Comparison of ENCODE assay signal across 23 mouse cellular contexts in genomic region chr6:54113338-54113737, GRCm38 (mm10).
A peak's percentile ranks its signal among the peaks of the same experiment; 100 is the strongest.
DNase-seq lines count a peak whose midpoint lies in the region; ATAC-seq lines count a peak whose summit lies in the region.
"Had no signal": no experiment of that assay in that cellular context is flagged by ENCODE, and none has a peak within 500 bp of the region (broad histone marks: within the 10 kb centered on the region; RNA-seq: fewer than 3 reads in every experiment).

No protein-coding gene starts in this region.

- peak overlapping the region; percentile 69 for H3K4me3 ChIP-seq in megakaryocyte, embryonic 14.5 days (replicated peaks)
- H3K4me3 ChIP-seq: embryonic facial prominence, embryonic 12.5 days; embryonic facial prominence, embryonic 15.5 days; gastrocnemius, adult 2 months; heart, embryonic 12.5 days; heart, embryonic 15.5 days had no signal

- H3K9me3 ChIP-seq in megakaryocyte, embryonic 14.5 days = no peaks in the 10 kb centered on the region
- H3K9me3 ChIP-seq: embryonic facial prominence, embryonic 12.5 days; embryonic facial prominence, embryonic 15.5 days; heart, embryonic 12.5 days; heart, embryonic 15.5 days had no signal

- H3K36me3 ChIP-seq in megakaryocyte, embryonic 14.5 days (replicated peaks; ENCODE audit: low read length) = no peaks in the 10 kb centered on the region
- H3K36me3 ChIP-seq: embryonic facial prominence, embryonic 12.5 days; embryonic facial prominence, embryonic 15.5 days; heart, embryonic 12.5 days; heart, embryonic 15.5 days had no signal

- peak; percentile 64 for DNase-seq in heart, adult 11 months
- DNase-seq in heart, postnatal 4 days = no peak
- peak; percentile 78 for DNase-seq in MN1 (ENCODE audit: low spot score)
- DNase-seq in brain, adult 2 months (ENCODE audit: low read depth, low spot score) = peak; percentile 61
- DNase-seq: adrenal gland, adult 8-10 months; adrenal gland, postnatal 25 days; forebrain, postnatal 0 days; gastrocnemius, adult 2 months; gastrocnemius, postnatal 14 days; heart, adult 18-20 months; heart, postnatal 10 days; heart, postnatal 36 days had no signal

- H3K4me1 ChIP-seq in megakaryocyte, embryonic 14.5 days = peaks cover 74% of the 10 kb centered on the region
- H3K4me1 ChIP-seq: embryonic facial prominence, embryonic 15.5 days had no signal

- peaks cover 7% of the 10 kb centered on the region for H3K27me3 ChIP-seq in megakaryocyte, embryonic 14.5 days (replicated peaks)
- H3K27me3 ChIP-seq: embryonic facial prominence, embryonic 12.5 days; embryonic facial prominence, embryonic 15.5 days had no signal

- ATAC-seq in megakaryocyte, adult 5-6 weeks (ENCODE audit: poor library complexity, severe bottlenecking) = no peak
- ATAC-seq: activated CD4-positive, CD25-positive, alpha-beta regulatory T cell, adult 4 months; CD4-positive, CD25-positive, alpha-beta regulatory T cell, adult 4 months; forebrain, embryonic 14.5 days; forebrain, postnatal 0 days; hindbrain, postnatal 0 days; inflammation-experienced regulatory T-cells, adult 6 months had no signal
